Mouse (Mus musculus) kidney, adult 9 months (tissue): ENCODE measurements around the gene Babam2.

ENCODE experiments used
- DNase-seq: peaks from one replicate; pipeline ENCODE4 v3.0.0; 2022

The Babam2 gene

GRCm38 (mm10) chr5:32089481-32089880, 392.0 kb downstream of the Babam2 start:
- DNase-seq, result no peak

GRCm38 (mm10) chr5:32092281-32092680, 394.8 kb downstream of the Babam2 start:
- DNase-seq, result peak; percentile 31

- DNase-seq, result no peak
Measured at GRCm38 (mm10) chr5:32098691-32099090, 401.2 kb downstream of the Babam2 start.

- no peak for DNase-seq
Measured at GRCm38 (mm10) chr5:32102484-32102883, 405.0 kb downstream of the Babam2 start.

GRCm38 (mm10) chr5:32102971-32103431, 405.5 kb downstream of the Babam2 start:
- DNase-seq, result no peak

GRCm38 (mm10) chr5:32103545-32103944, 406.1 kb downstream of the Babam2 start:
- DNase-seq, result no peak

GRCm38 (mm10) chr5:32104119-32104990, 406.9 kb downstream of the Babam2 start:
- no peak for DNase-seq

GRCm38 (mm10) chr5:32106473-32107140, 409.1 kb downstream of the Babam2 start:
- no peak for DNase-seq

GRCm38 (mm10) chr5:32110651-32111050, 413.2 kb downstream of the Babam2 start:
- DNase-seq, result no peak

- no peak for DNase-seq
Measured at GRCm38 (mm10) chr5:32112206-32112916, 414.9 kb downstream of the Babam2 start.

GRCm38 (mm10) chr5:32120901-32121376, 423.5 kb downstream of the Babam2 start:
- no peak for DNase-seq

GRCm38 (mm10) chr5:32121936-32122335, 424.5 kb downstream of the Babam2 start:
- no peak for DNase-seq

GRCm38 (mm10) chr5:32122363-32122762, 424.9 kb downstream of the Babam2 start:
- DNase-seq, result no peak

GRCm38 (mm10) chr5:32124957-32125356, 427.5 kb downstream of the Babam2 start:
- no peak for DNase-seq

GRCm38 (mm10) chr5:32127226-32127625, 429.7 kb downstream of the Babam2 start:
- DNase-seq, result no peak

GRCm38 (mm10) chr5:32127927-32128326, 430.4 kb downstream of the Babam2 start:
- DNase-seq, result no peak

GRCm38 (mm10) chr5:32132971-32133501, 435.6 kb downstream of the Babam2 start:
- peak; percentile 32 for DNase-seq

GRCm38 (mm10) chr5:32133549-32134004, 436.1 kb downstream of the Babam2 start:
- peak; percentile 61 for DNase-seq

- DNase-seq, result peak; percentile 60
Measured at GRCm38 (mm10) chr5:32134051-32134732, 436.7 kb downstream of the Babam2 start.
